Mouse (Mus musculus): ENCODE results near the gene Tcl1b2.
"Not testable (repeated sequence)": the region's sequence is repeated elsewhere in the genome, so short reads cannot be mapped to it uniquely, and the experiment has no call there.

The Tcl1b2 gene

DNA sequence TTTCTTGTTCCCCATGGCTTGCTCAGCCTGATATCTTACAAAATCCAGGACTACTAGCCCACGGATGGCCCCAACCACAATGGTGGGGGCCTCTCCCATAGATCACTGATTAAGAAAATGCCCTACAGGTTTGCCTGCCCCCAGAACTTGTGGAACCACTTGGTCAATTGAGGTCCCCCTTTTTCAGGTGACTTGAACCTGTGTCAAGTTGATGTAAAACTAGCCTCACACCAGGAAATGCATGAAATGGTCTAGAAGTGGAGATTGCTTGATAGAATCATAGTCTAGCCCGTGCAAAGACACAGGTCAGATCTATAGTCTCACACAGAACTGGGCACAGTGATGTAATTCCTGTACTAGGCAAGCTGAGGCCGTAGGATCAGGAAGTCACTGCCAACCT, at the start of gene Tcl1b2:
Tcl1b2 (plus strand) TSS at position 301 of the 400 bp plus-strand sequence.
- no peak for DNase-seq (ENCODE audit: low spot score)

DNA sequence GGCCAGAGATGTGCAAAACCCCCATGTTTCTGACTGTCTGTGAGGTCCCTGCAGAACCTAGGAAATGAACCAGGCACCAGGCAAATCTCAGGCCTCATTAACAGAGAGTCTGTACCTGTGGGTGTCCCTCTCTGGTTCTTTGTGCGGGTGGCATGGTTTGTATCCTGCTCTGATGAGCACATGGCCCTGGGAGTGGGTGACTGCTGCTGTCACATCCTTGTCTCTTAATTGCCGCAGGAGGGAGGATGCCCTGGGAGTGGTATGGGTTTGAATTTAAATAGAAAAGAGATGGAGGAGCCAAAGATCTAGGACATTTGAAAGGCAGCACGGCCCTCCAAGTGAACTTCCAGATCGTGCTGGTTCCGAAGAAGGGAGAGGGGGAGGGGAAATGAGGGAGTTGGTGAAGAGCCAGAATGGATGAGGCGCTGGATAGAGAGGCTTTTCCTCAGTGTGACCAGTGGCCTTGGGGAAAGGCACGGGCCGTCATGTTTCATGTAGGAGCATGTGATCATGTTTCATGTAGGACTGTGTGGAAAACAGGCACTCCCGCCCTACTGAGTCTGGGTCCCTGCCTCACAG, 46.3 kb upstream of the Tcl1b2 start:
- DNase-seq (ENCODE audit: low spot score) = no peak

DNA sequence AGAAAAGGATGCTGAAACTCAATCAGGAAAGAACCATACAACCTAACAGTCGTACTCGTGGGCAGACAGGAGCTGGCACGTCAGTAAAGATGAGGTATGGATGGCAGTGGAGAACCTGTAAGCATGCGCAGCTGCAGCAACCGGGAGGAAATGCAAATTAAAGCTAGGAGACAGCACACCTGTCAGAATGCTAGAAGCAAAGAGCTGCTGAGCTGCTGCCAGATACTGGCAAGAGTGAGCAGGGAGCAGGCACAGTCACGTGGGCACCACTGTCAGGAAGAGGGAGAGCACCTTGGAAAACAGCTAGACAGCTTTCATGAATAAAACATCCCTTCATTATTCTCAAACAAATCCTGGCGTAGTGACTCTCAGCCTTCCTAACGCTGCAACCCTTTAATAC, 42.9 kb upstream of the Tcl1b2 start:
- no peak for DNase-seq (ENCODE audit: low spot score)

DNA sequence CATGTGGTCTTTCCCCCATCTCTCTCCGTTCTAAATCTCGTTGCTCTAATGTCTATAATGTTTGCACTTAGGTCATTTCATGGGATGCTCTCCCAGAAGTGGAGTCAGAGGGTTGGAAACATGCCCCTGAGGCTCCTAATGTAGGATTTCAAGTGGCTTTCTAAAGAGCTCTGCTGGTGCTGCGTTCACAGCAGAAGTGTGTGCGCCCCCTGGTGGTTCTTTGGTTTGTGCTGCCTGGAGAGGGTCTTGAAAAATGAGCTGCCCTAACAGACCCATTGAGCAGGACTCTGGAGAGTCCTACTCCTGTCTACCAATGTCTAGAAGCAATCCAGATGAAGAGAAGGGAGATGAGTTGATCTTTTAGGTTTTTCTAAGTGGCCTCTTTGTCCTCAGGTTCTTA, 41.8 kb upstream of the Tcl1b2 start:
- no peak for DNase-seq (ENCODE audit: low spot score)

DNA sequence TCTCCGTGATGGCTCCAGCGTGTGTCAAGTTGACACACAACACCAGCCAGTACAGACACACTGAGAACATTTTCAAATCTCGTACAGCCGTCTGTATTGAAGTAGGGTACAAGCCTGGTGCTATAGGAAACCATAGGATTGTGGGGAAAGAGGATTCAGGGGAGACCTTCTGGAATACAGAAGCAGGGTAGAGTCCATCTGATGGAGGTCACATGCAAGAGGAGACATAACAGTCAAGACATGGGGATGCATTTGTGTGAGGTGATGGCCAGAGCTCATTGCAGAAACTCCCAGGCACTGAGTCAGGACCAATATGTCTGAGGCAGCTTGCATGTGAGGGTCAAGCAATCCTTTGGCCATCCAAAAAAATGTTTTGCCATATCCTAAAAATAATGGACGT, 40.5 kb upstream of the Tcl1b2 start:
- no peak for DNase-seq (ENCODE audit: low spot score)

DNA sequence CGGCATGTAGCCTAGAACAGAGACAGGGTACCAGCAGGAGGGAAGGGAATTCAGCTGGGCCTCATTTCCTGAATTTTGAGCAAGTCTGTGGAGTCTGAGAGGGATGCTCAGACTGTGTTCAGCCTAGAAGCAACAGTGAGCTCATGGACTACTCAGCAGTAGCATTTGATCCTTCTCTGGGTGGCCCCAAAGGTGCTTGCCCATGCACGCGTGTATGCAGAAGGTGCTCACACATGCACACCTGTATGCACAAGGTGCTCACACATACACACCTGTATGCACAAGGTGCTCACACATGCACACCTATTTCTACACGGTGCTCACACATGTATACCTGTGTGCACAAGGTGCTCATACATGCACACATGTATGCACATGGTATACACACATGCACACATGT, 37.0 kb upstream of the Tcl1b2 start:
- no peak for DNase-seq (ENCODE audit: low spot score)

DNA sequence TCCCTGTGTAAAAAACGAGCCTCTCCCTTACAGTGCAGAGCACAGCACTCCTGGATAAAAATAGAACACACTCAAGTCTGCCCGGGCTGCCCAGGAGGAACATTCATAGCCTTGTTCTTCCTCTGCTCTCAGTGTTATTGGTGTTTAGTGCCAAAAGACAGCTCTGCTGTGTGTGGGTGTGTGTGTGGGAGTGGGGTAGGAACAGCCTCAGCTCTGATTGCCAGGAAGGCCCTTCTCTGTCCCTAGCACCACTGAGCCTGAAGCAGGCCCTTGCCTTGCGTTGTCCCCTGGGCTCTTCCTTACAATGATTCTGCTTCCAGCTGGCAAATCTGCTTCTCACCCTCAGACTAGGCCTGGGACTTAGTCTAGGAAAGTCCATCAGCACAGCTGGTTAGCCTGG, 36.4 kb upstream of the Tcl1b2 start:
- DNase-seq (ENCODE audit: low spot score) = peak; percentile 29

DNA sequence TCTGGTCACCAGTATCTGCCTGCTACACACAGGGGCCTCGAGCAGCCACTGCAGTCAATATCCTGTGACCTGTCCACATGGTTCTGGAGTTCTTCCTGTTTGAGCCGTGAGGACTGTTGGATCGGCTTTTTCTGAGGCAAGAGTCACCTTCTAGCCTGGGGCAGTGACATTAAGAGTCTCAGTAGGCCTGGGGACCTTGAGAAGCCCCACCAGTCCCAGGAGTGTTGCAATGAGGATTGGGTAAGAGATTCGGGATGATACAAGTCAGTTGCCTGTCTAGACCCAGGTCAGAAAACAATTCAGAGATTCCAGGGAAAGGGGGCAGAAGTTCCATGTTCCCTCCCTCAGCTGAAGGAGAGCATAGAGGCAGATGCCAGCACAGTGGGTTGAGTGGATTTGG, 36.0 kb upstream of the Tcl1b2 start:
- DNase-seq (ENCODE audit: low spot score) = no peak

DNA sequence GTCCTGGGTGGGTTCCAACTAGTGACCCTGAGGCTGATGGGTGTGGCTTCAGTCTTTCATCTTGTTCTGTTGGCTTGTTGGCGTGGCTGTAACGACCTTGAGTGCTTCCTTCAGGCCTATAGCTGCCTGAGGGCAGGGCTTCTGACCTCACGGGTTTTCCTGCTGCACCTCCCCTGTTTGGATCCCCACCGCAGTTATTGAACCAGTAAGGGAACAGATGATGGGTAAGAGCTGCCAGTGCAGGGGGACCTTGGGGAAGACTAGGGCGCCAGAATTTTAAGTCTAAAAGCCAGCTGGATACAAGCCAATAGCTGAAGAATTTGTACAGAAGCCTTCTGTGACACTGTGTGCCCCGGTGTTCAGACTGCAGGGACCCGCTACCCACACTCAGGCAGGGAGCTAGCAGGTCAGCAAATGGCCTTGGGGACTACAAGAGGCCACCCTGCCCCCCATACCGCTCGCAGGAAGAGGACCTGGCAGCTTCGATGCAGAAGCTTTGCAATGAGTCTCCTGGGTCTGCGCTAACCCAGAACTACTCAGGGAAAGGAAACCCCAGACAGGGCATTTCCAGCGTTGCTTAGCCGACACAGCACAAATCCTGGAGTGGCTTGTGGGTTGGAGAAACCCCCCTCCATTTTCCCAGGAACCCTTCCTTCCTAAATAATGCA, 33.4 kb upstream of the Tcl1b2 start:
- no peak for DNase-seq (ENCODE audit: low spot score)

DNA sequence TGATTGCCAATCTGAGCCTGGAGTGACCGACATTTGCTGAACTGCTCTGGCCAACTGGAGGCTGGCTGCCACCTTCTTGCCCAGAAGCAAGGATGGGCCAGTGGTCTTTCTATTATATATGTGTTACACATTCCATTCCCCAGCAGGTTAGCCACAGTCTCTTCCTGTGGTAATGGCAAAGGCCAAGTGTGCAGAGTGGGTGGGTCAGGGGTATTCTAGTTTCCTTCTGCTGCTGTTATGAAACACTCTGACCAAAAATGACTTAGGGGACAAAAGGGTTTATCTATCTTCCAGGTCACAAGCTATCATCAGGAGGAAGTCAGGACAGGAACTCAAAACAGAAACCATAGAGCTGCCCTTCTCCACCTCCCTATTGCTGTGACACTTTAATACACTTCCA, 29.2 kb upstream of the Tcl1b2 start:
- DNase-seq (ENCODE audit: low spot score) = no peak

DNA sequence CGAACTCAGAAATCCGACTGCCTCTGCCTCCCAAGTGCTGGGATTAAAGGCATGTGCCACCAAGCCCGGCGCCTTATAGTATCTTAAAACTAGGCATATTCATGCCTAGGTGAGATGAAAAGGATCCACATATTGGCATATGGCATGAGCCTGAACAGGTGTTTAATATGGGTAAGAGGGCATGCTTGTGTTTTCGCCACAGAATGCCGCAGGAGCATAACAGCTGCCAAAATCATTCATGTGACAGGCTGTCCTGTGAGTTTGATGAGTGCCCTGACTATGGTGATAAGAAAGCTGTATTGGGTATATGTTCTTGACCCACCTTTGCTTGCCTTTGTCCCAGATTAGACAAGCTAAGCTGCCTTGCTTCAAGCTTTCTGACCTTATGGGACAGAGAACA, 20.5 kb upstream of the Tcl1b2 start:
- no peak for DNase-seq (ENCODE audit: low spot score)

DNA sequence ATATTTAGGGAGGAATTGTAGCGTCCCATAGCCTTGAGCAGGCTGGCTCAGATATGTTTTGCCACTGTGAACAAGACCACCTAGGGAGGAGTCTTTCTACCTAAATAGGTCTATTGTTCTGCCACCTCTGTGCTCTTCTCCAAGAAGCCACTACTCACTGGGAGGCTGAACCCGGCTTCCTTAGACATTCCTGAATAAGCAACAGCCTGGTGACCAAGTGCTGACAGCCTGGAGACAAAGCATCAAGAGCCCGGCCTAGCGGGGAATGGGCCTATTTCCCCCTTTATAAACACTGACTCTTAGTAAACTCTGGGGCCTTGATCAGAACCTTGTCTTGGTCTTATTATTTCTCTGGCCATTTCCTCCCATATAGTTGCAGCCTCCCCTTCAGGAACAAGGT, 19.3 kb upstream of the Tcl1b2 start:
- DNase-seq (ENCODE audit: low spot score) = no peak

DNA sequence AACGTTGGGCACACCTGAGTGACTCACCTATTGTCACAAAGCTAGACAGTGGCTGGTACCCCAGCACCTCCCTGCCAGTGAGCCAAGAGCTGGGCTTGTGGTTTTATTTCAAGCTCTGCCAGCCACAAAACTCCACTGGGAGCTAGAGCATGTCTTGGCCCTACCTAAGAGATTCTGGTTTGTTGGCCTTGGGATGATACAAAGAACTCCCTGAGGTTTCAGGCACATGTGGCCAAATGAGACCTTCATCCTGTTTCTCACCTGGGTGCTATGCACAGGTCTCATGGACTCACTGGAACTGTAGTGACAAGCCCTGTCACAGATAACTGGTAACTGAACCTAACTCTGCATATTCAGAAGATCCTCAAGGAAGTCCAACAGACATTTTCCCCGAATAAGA, 18.2 kb upstream of the Tcl1b2 start:
- no peak for DNase-seq (ENCODE audit: low spot score)

DNA sequence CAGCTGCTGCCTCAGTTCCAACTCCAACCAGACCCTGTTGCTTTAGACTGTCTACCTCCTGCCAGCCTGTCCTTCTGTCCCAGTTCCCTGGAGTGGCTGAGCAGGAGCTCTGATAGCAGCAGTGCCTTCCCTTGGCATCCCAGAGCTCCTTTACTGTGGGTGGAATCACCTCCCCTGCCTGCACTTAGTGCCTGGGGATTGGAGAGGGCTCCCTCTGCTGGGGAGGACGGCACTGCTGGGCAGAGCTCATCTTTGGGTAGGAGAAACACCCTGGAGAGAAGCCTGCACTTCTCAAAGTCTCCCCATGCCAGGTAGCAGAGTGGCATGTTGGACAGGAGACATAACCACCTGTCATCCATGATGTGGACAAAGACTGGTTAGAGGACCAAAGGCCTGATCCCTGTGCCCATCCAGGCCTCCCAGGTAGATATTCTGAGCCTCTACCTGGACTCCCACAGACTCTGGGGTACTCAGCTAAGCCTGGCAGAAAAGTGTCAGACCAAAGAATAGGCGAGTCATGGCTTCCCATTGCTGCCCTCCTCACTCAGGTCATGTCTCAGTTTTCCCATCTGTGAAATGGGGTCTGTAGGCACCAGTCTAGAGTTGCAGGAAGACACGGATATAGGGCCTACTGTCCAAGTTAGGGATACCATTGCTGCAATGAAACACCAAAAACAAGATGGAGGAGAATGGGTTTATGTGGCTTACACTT, 16.2 kb upstream of the Tcl1b2 start:
- DNase-seq (ENCODE audit: low spot score) = not testable (repeated sequence)

DNA sequence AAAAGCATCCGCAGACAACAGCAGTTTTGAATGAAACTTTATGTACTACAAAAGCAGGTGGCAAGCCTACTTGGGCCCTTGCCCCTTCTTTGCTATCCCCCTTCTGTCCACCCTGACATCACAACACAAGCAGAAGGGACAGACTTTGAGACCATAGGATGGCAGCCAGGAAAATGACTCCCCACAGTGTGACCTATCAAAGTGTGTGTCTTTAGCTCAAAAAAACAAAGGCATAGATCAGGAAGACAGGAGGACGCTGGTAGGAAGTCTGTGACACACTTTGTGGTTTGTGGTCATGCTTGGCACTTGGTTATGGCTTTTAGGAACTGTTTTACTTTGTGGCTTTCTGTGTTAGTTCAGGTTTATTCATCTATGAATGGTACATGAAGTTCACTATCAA, 11.6 kb upstream of the Tcl1b2 start:
- DNase-seq (ENCODE audit: low spot score) = not testable (repeated sequence)

DNA sequence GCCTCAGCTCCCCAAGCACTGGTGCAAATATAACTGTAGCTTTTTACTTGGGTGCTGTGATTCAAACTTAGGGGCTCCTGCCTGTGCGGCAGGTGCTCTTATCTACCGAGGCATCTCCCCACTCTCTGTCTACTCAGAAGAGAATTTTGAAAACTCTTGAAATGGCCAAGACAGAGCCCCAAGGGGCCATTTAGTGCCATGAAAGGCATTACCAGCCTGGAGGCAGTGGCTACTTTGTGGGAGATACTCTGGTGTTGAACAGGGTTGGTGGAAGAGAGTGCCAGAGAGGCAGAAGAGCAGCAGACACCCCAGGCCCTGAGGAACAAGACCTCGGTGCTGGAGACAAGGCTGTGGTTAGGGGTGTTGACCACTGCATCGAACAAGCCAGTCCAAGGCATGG, 11.0 kb upstream of the Tcl1b2 start:
- DNase-seq (ENCODE audit: low spot score) = not testable (repeated sequence)

DNA sequence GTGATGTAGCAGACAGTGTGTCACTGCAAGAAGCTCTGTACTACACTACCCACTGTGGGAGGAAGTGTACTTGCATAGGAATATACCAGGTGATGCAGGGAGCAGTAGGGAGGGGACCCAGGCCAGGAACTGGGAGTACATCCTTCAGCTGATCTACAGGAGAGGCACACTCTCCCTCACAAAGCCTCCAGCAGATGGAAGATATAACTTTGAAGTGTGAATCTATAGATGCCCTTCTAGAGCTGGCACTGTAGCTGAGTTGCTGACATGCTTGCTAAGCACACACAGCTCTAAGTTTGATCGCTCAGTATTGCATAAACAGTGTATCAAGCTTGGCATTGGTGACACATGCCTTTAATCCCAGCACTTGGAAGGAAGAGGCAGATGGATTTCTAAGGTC, 8.1 kb upstream of the Tcl1b2 start:
- not testable (repeated sequence) for DNase-seq (ENCODE audit: low spot score)

DNA sequence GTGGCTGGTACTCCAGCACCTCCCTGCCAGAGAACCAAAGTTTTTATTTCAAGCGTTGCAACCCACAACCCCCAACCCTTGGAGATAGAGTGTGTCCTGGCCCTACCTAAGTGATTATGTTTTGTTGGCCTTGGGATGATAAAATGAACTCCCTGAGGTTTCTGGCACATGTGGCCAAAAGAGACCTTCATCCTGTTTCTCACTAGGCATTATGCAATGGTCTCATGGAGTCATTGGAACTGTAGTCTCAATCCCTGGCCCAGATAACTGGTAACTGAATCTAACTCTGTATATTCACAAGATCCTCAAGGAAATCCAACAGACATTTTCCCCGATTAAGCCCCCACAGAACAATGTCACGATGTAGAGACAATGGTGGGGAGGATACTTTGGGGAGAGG, 2.7 kb upstream of the Tcl1b2 start:
- DNase-seq (ENCODE audit: low spot score) = no peak

DNA sequence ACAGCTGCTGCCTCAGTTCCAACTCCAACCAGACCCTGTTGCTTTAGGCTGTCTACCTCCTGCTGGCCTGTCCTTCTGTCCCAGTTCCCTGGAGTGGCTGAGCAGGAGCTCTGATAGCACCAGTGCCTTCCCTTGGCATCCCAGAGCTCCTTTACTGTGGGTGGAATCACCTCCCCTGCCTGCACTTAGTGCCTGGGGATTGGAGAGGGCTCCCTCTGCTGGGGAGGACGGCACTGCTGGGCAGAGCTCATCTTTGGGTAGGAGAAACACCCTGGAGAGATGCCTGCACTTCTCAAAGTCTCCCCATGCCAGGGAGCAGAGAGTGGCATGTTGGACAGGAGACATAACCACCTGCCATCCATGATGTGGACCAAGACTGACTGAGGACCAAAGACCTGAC, 886 bp upstream of the Tcl1b2 start:
- not testable (repeated sequence) for DNase-seq (ENCODE audit: low spot score)

DNA sequence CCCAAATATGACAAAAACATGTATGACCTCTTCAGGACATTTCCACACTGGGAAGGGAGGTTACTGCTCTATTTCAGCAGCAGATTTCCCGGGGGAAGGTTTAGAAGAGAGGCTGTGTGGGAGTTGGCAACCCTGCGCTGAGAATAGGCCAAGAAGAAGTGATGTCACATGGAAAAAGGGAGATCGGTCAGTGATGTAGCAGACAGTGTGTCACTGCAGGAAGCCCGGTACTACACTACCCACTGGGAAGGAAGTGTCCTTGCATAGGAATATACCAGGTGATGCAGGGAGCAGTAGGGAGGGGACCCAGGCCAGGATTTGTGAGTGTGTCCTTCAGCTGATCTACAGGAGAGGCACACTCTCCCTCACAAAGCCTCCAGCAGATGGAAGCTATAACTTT, 9.5 kb downstream of the Tcl1b2 start:
- DNase-seq (ENCODE audit: low spot score) = not testable (repeated sequence)

DNA sequence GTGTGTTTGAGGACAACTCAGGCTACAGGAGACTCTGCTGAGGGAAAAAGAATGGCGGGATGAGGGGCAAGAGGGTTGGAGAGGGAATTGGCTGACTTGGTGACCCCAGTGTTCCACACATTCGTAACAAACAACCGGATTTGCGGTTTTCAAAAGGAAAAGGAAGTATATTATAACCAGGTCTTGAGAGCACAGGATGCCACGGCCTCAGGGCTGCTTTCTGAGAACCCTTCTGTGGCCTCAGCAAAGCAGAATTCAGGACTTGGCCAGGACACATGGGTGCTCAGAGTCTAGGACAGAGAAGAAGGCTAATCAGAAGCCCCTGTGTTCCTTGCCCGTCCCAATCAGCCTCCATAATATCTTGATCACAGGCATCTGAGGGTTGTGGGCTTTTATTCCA, 13.0 kb downstream of the Tcl1b2 start:
- no peak for DNase-seq (ENCODE audit: low spot score)

DNA sequence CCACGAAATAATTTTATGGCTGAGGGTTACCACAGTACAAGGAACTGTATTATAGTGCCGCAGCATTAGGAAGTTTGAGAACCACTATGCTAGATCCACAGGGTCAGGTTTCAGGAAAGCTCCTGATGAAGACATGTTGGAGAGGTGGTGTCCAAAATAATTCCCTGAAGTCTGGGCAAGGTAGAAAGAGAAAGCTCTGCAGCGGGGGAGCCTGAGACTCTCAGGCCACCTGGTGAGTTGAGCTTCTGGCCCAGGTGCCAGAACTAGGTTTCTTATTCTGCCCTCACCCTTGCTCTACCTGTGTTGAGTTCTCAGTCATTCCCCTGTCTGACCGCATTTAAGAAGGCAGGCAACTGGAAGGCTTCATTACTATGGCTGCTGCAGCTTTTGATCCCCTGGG, 13.6 kb downstream of the Tcl1b2 start, which contains the start of gene Tcl1b1:
Tcl1b1 (plus strand) TSS at position 301 of the 400 bp plus-strand sequence.
- no peak for DNase-seq (ENCODE audit: low spot score)

DNA sequence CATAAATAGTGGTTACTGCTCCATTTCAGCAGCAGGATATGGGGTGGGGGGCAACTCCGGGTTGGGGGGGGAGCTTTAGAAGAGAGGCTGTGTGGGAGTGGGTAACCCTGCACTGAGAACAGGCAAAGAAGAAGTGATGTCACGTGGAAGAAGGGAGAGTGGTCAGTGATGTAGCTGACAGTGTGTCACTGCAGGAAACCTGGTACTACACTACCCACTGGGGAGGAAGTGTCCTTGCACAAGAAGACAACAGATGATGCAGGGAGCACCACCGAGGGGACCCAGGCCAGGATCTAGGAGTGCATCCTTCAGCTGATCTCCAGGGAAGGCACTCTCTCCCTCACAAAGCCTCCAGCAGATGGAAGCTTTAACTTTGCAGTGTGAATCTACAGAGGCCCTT, 20.9 kb downstream of the Tcl1b2 start:
- no peak for DNase-seq (ENCODE audit: low spot score)

DNA sequence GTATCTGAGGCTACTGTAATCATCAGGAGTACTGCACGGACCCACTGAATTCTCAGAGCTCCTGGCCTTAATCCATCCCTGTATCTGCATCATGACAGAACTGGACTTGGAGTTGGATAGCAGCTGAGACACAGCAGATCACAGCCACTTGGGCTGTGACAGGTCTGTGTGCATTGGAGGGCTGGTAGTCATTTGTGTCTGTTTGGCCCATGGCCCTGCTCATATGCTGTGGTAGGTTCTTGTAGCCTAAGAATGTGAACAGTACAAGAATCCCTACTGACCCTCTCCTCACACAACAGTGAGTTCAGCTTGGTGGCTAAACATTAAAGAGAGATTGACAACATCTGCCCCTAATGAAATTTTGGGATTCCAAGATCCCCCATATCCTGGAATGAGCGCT, 27.6 kb downstream of the Tcl1b2 start:
- no peak for DNase-seq (ENCODE audit: low spot score)

Measured in ovary, adult 18-20 months (tissue).